Mouse (Mus musculus): ENCODE data around the gene Erf.

The Erf gene

GRCm38 (mm10) chr7:25250141-25250972, at the start of gene Erf:
Erf (minus strand) TSS chr7:25250761.
- in situ Hi-C loops (cut with MboI; ENCODE audit: unreplicated experiment in 2 of 2): no loop called here

- in situ Hi-C loops (cut with MboI; ENCODE audit: unreplicated experiment in 2 of 2): loop anchor here in 1 of 2 experiments (25.0 kb wide), 1 partner anchor 735 kb away; no protein-coding TSS in a partner anchor
Observed at GRCm38 (mm10) chr7:25297454-25298325, 47.1 kb upstream of the Erf start, which contains the start of gene Pafah1b3. Pafah1b3 (minus strand) TSS chr7:25297986.

DNA sequence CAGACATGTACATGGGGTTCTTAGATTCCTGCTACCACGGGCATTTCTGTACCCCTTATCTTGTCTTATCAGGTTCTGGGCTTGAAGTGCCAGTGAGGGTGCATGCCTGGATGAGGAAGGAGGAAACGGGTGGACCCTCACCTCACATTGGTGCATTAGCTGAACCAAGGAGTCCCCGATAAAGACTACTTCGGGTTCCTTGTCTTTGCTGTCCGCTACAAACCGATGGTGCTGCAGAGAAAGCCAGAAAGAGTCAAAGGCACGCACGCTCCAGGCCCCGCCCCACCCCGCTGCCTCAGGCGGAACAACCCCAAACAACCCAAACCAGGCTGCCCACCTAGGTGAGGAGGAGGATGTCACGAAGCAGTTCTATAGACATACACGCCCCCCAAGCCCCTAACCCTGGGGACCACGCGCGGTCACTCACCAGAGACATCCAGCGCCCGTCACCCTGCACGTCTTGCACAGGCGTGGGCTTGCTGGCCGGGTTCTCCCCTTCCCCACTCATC, 46.4 kb upstream of the Erf start:
- in situ Hi-C loops (cut with MboI; ENCODE audit: unreplicated experiment in 2 of 2): loop anchor here in 1 of 2 experiments (25.0 kb wide), 1 partner anchor 735 kb away; no protein-coding TSS in a partner anchor

DNA sequence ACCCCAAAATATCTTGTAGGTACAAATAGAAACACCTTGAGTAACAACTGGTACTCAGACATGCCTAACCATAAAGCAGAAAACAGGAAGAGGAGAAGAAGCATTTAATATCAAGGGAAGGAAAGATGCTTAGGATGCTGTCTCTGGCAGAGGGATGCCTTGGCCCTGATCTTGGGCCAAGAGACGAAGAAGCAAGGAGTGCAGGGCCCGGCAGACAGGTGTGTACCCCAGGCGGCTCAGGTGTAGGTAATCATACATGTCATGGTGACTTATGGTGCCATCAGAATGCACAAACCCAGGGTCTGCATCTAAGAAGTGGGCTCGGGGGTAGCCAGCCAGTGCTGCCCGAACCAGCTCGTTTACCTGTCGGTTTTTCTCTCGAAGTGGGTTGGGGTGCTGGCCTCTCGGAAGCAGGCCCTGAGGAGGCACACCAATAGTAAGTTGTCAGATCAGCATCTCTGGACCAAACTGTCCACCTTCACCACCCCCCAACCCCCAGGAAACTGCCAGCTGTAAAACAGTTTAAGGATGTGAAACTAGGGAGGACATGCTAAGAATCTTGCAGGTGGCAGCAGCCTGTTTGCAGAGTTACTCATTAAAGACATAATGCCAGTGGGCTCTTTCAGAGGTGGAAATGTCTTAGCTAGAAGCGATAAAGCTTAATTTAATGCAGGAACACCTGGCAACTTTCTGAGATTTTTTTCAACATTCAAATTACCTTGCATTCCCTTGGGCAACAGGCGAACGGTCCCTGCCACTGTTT, 44.6 kb upstream of the Erf start:
- in situ Hi-C loops (cut with MboI; ENCODE audit: unreplicated experiment in 2 of 2): loop anchor here in 1 of 2 experiments (25.0 kb wide), 1 partner anchor 733 kb away; no protein-coding TSS in a partner anchor

GRCm38 (mm10) chr7:25294495-25294894, 43.9 kb upstream of the Erf start:
- in situ Hi-C loops (cut with MboI; ENCODE audit: unreplicated experiment in 2 of 2): loop anchor here in 1 of 2 experiments (25.0 kb wide), 1 partner anchor 732 kb away; no protein-coding TSS in a partner anchor

- in situ Hi-C loops (cut with MboI; ENCODE audit: unreplicated experiment in 2 of 2): loop anchor here in 1 of 2 experiments (25.0 kb wide), 1 partner anchor 731 kb away; no protein-coding TSS in a partner anchor
Observed at GRCm38 (mm10) chr7:25293191-25293739, 42.7 kb upstream of the Erf start.

- in situ Hi-C loops (cut with MboI; ENCODE audit: unreplicated experiment in 2 of 2): loop anchor here in 1 of 2 experiments (25.0 kb wide), 1 partner anchor 730 kb away; no protein-coding TSS in a partner anchor
Observed at GRCm38 (mm10) chr7:25292107-25292506, 41.5 kb upstream of the Erf start.

GRCm38 (mm10) chr7:25290911-25291310, 40.4 kb upstream of the Erf start:
- in situ Hi-C loops (cut with MboI; ENCODE audit: unreplicated experiment in 2 of 2): loop anchor here in 1 of 2 experiments (25.0 kb wide), 1 partner anchor 729 kb away; no protein-coding TSS in a partner anchor

DNA sequence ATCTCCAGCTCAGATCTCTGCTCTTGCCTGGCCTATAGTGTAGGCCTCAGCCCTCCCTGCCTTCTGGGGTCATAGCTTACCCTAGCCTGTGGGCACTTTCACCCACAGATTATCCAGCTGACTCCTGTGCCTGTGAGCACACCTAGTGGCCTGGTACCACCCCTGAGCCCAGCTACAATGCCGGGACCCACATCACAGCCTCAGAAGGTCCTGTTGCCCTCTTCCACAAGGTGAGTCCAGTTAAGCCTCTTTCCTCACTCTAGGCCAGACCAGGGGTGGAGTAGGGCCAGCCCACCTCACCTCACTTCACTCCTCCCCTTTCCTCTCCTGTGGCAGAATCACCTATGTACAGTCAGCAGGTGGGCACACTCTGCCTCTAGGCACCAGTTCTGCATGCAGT, 39.9 kb upstream of the Erf start:
- in situ Hi-C loops (cut with MboI; ENCODE audit: unreplicated experiment in 2 of 2): loop anchor here in 1 of 2 experiments (25.0 kb wide), 1 partner anchor 728 kb away; no protein-coding TSS in a partner anchor

GRCm38 (mm10) chr7:25289925-25290324, 39.4 kb upstream of the Erf start:
- in situ Hi-C loops (cut with MboI; ENCODE audit: unreplicated experiment in 2 of 2): loop anchor here in 1 of 2 experiments (25.0 kb wide), 1 partner anchor 728 kb away; no protein-coding TSS in a partner anchor

DNA sequence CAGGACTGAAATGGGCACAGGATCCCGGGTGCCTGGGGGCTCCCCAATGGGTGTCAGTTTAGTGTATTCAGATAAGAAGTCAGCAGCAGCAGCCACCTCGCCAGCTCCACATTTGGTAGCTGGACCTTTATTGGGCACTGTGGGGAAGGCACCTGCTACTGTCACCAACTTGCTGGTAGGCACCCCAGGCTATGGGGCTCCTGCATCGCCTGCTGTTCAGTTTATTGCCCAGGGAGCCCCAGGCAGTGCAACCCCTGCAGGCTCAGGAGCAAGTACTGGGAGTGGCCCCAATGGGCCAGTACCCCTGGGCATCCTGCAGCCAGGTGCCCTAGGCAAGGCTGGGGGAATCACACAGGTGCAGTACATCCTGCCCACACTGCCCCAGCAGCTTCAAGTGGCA, 38.2 kb upstream of the Erf start:
- in situ Hi-C loops (cut with MboI; ENCODE audit: unreplicated experiment in 2 of 2): loop anchor here in 1 of 2 experiments (25.0 kb wide), 1 partner anchor 726 kb away; no protein-coding TSS in a partner anchor

DNA sequence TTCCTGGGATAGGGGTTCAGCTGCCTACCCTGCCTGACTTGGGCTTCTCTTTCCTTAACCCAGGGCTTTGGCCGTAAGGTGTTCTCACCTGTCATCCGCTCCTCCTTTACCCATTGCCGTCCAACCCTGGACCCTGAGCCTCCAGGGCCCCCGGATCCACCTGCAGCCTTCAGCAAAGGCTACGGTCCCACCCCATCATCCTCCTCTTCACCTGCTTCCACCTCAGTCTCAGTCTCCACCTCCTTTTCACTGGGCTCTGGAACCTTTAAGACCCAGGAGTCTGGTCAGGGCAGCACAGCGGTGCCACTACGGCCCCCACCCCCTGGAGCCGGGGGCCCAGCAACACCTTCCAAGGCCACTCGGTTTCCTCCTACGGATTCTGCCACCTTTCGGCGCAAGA, 37.5 kb upstream of the Erf start:
- in situ Hi-C loops (cut with MboI; ENCODE audit: unreplicated experiment in 2 of 2): loop anchor here in 1 of 2 experiments (25.0 kb wide), 1 partner anchor 726 kb away; no protein-coding TSS in a partner anchor

GRCm38 (mm10) chr7:25286989-25287388, 36.4 kb upstream of the Erf start:
- in situ Hi-C loops (cut with MboI; ENCODE audit: unreplicated experiment in 2 of 2): loop anchor here in 1 of 2 experiments (25.0 kb wide), 1 partner anchor 725 kb away; no protein-coding TSS in a partner anchor

DNA sequence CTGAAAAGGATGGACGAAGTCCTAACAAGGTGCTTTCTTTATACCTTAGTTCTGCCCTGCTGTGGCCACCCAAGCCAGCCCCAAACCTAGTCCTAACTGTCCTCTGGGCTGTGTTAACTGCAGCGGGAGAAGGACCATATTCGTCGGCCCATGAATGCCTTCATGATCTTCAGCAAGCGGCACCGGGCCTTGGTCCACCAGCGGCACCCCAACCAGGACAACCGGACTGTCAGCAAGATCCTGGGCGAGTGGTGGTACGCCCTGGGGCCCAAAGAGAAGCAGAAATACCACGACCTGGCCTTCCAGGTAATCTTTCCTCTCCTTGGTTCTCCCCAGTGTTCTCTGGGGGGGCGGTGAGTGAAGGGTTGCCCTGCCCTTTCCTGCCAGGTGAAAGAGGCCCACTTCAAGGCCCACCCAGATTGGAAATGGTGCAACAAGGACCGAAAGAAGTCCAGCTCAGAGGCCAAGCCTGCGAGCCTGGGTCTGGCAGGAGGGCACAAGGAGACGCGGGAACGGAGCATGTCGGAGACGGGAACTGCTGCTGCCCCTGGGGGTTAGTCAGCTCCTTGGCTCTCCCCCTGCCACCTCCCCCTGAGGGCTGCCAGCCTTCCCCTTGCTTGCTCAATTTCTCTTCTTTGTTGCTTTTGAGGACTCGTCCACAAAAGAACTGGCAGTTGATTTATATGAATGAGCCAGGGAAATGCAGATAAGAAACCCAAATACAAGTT, 35.1 kb upstream of the Erf start:
- in situ Hi-C loops (cut with MboI; ENCODE audit: unreplicated experiment in 2 of 2): loop anchor here in 1 of 2 experiments (25.0 kb wide), 1 partner anchor 723 kb away; no protein-coding TSS in a partner anchor

GRCm38 (mm10) chr7:25284766-25285165, 34.2 kb upstream of the Erf start:
- in situ Hi-C loops (cut with MboI; ENCODE audit: unreplicated experiment in 2 of 2): loop anchor here (5.0 to 25.0 kb wide), 2 partner anchors 33 to 722 kb away; partner anchors contain the start of gene Megf8 (in 2 of the 2)

DNA sequence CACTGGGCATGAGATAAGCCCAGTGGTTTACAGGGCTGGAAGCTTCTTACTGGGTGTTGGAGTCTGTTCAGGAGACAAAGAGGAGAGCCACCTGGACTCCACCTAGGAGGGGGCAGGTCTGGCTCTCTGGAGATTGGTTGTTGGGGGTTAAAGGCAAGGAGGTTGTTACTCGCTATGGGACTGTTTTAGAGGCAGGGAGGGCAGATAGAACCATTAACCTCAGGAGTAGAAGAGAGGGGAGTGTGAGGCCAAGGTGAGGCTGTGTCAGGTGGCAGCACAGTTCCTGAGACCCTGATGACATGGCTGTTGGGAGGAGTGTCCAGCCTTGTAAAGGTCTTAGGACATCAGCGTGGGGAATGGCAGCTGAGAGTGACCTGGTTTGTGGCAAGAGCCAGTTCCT, 33.6 kb upstream of the Erf start:
- in situ Hi-C loops (cut with MboI; ENCODE audit: unreplicated experiment in 2 of 2): loop anchor here (5.0 to 25.0 kb wide), 2 partner anchors 33 to 722 kb away; partner anchors contain the start of gene Megf8 (in 2 of the 2)

DNA sequence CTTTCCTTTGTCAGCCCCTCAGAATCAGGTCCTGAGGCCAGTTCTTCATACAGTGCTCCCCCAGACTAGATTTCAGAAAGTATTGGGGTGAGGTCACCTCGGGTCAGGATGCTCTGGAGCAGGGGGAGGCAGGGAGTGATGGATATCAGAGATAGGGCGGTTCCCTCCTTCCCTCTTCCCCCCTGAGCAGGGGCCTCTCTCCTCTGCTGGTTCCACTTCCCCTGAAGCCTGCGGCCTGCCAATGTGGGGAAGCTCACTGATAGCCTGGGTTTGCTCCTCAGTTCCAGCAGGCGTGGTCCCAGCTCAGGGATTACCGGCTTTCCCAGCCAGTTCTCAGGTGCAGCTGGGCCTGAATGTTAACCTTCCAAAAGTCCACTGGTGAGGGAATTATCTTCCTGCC, 33.1 kb upstream of the Erf start:
- in situ Hi-C loops (cut with MboI; ENCODE audit: unreplicated experiment in 2 of 2): loop anchor here (5.0 to 25.0 kb wide), 2 partner anchors 34 to 721 kb away; partner anchors contain the start of gene Megf8 (in 2 of the 2)

- in situ Hi-C loops (cut with MboI; ENCODE audit: unreplicated experiment in 2 of 2): loop anchor here (5.0 to 25.0 kb wide), 2 partner anchors 35 to 720 kb away; partner anchors contain the start of gene Megf8 (in 2 of the 2)
Observed at GRCm38 (mm10) chr7:25282731-25283211, 32.2 kb upstream of the Erf start.
